Mouse (Mus musculus) embryonic fibroblast, embryonic 13.5 days (primary cell): ENCODE data around the gene Gm884. TPM values are rescaled to one million over a fixed set of nuclear protein-coding genes. Genes with fewer than 3 reads are reported as not detected.
"Not testable (repeated sequence)": the region's sequence is repeated elsewhere in the genome, so short reads cannot be mapped to it uniquely, and the experiment has no call there.

ENCODE experiments used
- H3K27ac ChIP-seq: 2 replicates; pipeline ENCODE4 v1.5.1; 2012; ENCODE audit warnings: low read length, control low read depth, inconsistent platforms; ENCODE audit not compliant: insufficient read depth
- H3K4me1 ChIP-seq: 2 replicates; pipeline ENCODE4 v1.6.1; 2011; ENCODE audit warnings: low read length; ENCODE audit not compliant: control insufficient read depth, insufficient read depth
- H3K4me3 ChIP-seq: 2 replicates; pipeline ENCODE4 v1.5.1; 2011; ENCODE audit warnings: mild to moderate bottlenecking, control low read depth, low read length; ENCODE audit not compliant: insufficient read depth
- CTCF ChIP-seq: IDR thresholded peaks from 2 replicates; pipeline ENCODE4 v1.5.1; 2011; ENCODE audit warnings: mild to moderate bottlenecking, control low read depth, low read length, moderate library complexity, borderline replicate concordance; ENCODE audit not compliant: insufficient read depth
- POLR2A ChIP-seq: IDR thresholded peaks from 2 replicates; pipeline ENCODE4 v1.6.1; 2011; ENCODE audit warnings: low read depth, mild to moderate bottlenecking, control low read depth, low read length, moderate library complexity
- polyA plus RNA-seq: library from polyadenylated mRNA; stranded (reverse); fragments of >200 nt; gene quantifications from 2 replicates; pipeline ENCODE4 v1.2.4, GENCODE M21; 2011; ENCODE audit warnings: low read depth; ENCODE audit not compliant: missing spikeins, insufficient read length

Gm884 gene
- polyA plus RNA-seq, 1 experiment, result not detected

DNA sequence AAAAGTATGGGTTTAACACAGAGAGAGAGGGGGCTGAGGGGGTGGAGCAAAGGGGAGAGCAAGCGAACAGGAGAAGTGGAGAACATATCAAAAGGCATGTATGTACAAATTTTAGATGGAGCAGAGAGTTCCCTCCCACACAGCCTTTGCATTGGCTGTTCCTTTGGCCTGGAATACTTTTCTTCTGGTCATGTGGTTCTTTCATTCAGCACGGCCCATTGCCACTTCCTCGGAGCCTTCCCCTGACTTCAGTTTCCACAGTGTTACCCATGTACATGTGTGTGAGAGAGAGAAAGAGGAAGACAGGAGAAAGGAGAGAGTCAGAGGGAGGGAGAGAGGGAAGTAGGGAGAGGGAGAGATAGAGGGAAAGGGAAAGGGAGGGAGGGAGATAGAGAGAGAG lies 14.5 kb upstream of the Gm884 start:
- Histone ChIP-seq H3K27ac (no peak overlapping the region), H3K4me1 (no peaks in the 10 kb centered on the region), H3K4me3 (no peak overlapping the region)
- TF ChIP-seq CTCF (no peak), POLR2A (no peak)

DNA sequence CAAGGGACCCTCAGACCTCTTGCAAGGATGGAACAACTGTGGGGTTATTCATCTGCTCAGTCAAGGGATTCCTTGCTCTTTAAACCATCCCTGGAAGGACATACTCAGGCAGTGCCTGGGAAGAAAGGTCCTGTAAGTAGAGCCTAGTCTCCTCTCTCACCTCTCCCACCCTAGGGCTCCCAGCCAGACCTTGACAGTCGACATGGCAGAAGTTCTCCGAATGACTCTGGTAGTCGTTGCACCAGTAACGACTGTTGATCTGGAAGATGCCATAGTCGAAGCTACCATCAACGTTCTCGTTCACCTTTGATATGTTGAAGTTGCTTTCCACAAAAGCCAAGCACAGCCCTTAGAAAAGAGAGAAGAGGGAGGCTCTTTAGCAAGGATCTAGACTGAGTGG lies 13.9 kb upstream of the Gm884 start:
- Histone ChIP-seq H3K4me1 (no peaks in the 10 kb centered on the region), H3K27ac (no peak overlapping the region), H3K4me3 (no peak overlapping the region)
- TF ChIP-seq CTCF, result no peak
- TF ChIP-seq POLR2A, result no peak

GRCm38 (mm10) chr11:103627453-103627852 lies 6.5 kb upstream of the Gm884 start:
- Histone ChIP-seq H3K4me1 (no peaks in the 10 kb centered on the region), H3K4me3 (no peak overlapping the region), H3K27ac (no peak overlapping the region)
- TF ChIP-seq CTCF (no peak), POLR2A (no peak)

GRCm38 (mm10) chr11:103610772-103611171 lies 10.2 kb downstream of the Gm884 start:
- TF ChIP-seq CTCF (no peak), POLR2A (no peak)
- Histone ChIP-seq H3K27ac (no peak overlapping the region), H3K4me1 (no peaks in the 10 kb centered on the region), H3K4me3 (no peak overlapping the region)

DNA sequence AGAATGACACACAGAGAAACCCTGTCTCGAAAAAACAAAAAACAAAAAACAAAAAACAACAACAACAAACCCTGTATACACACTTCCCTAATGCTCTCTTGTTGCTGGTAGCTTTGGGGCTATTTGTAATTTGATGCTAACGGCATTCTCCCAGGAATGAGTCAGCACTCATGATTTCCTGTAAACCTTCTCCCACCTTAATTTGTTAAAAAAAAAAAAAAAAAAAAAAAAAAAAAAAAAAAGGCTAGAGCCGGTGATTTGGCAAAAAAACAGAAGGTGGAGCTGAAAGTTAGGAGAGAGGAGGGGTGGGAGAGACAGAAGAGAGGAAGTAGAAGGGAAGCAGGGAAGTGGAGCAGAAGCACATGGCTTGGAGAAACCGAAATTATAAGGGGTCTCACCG lies 14.3 kb downstream of the Gm884 start:
- H3K27ac ChIP-seq, result no peak overlapping the region
- TF ChIP-seq POLR2A (no peak), CTCF (no peak)
- H3K4me1 ChIP-seq, result no peaks in the 10 kb centered on the region
- H3K4me3 ChIP-seq, result no peak overlapping the region

DNA sequence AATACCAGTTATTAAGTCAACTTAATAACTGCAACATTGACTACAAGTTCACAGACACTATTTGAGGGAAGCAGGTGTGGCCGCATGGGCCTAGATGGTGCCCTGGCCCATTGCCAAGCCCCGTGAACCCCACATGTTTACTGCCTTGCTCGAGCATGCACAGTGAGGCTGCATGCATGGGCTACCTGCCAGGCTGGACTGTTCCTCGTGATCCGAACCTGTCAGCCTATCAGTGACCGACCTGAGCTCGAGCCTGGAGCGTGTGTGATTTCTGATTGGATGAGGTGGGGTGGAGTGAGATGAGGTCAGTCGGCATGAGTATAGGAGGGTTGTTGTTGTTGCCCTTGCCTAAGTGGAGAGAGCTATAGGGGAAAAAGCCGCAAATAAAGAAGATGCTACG lies 42.6 kb downstream of the Gm884 start:
- no peak for TF ChIP-seq CTCF
- TF ChIP-seq POLR2A, result no peak
- no peak overlapping the region for H3K27ac ChIP-seq
- H3K4me3 ChIP-seq, result no peak overlapping the region
- H3K4me1 ChIP-seq, result no peaks in the 10 kb centered on the region

GRCm38 (mm10) chr11:103556021-103556420 lies 64.9 kb downstream of the Gm884 start:
- Histone ChIP-seq H3K4me3 (no peak overlapping the region), H3K4me1 (no peaks in the 10 kb centered on the region), H3K27ac (no peak overlapping the region)
- no peak for TF ChIP-seq CTCF
- no peak for TF ChIP-seq POLR2A

- not testable (repeated sequence) for H3K4me1 ChIP-seq, H3K27ac ChIP-seq, H3K4me3 ChIP-seq
Measured at GRCm38 (mm10) chr11:103534973-103535372, 86.0 kb downstream of the Gm884 start.

DNA sequence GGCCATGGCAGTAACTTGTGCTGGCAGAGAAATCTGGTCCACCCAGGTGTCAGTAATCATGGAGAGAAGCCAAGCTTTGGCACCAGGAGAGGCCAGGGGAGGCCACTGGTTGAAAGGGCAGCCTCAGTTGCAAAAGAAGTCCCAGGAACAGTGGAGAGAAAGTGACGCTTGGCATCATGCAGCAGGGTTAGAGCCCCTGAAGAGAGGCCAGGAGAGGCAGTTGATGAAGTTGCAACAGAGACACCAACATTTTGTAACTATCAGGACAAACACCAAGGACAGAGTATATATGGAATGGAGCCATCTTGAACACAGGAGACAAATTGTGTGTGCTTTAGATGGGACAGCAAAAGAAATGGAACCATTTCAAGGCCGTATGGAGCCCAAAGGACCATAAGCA lies 108.8 kb downstream of the Gm884 start:
- Histone ChIP-seq H3K27ac (no peak overlapping the region), H3K4me1 (no peaks in the 10 kb centered on the region), H3K4me3 (no peak overlapping the region)
- TF ChIP-seq POLR2A, result no peak
- no peak for TF ChIP-seq CTCF

GRCm38 (mm10) chr11:103504497-103504896 lies 116.4 kb downstream of the Gm884 start, which contains the start of gene Lrrc37a:
Lrrc37a (minus strand) TSS chr11:103504597.
- no peak within 1 kb of the TSS for H3K4me3 ChIP-seq
- TF ChIP-seq POLR2A (no peak), CTCF (no peak)
- no peaks in the 10 kb centered on the region for H3K4me1 ChIP-seq
- no peak within 1 kb of the TSS for H3K27ac ChIP-seq

Other genes starting within 250 kb of the Gm884 start
- gene Plekhm1, start 208.5 kb downstream of the Gm884 start, polyA plus RNA-seq, result 8.3 and 9.0 TPM in 2 replicates
- gene Lrrc37a, start 116.5 kb downstream of the Gm884 start, polyA plus RNA-seq, result not detected in 2 replicates
- not detected in 2 replicates for gene Lyzl6, start 17.8 kb upstream of the Gm884 start, polyA plus RNA-seq
- not detected in 2 replicates for gene Rprml, start 28.4 kb upstream of the Gm884 start, polyA plus RNA-seq
- 97.2 and 110 TPM in 2 replicates for gene Gosr2, start 76.8 kb upstream of the Gm884 start, polyA plus RNA-seq
- not detected in 2 replicates for gene Wnt9b, start 128.7 kb upstream of the Gm884 start, polyA plus RNA-seq
- gene Wnt3, start 153.0 kb upstream of the Gm884 start, polyA plus RNA-seq, result not detected in 2 replicates